Mouse (Mus musculus): ENCODE measurements around the gene Ptges3.

Ptges3 gene

GRCm38 (mm10) chr10:128092506-128093495, 34.0 kb downstream of the Ptges3 start:
- peak; percentile 55 to 71 for DNase-seq (ENCODE audit: low spot score in 2 of 2)

- DNase-seq (ENCODE audit: low spot score in 2 of 2), result peak in 1 of 2 experiments; percentile 39
Measured at GRCm38 (mm10) chr10:128093496-128094294, 34.9 kb downstream of the Ptges3 start.

GRCm38 (mm10) chr10:128094340-128094968, 35.7 kb downstream of the Ptges3 start:
- DNase-seq (ENCODE audit: low spot score in 2 of 2), result peak in 1 of 2 experiments; percentile 52

DNA sequence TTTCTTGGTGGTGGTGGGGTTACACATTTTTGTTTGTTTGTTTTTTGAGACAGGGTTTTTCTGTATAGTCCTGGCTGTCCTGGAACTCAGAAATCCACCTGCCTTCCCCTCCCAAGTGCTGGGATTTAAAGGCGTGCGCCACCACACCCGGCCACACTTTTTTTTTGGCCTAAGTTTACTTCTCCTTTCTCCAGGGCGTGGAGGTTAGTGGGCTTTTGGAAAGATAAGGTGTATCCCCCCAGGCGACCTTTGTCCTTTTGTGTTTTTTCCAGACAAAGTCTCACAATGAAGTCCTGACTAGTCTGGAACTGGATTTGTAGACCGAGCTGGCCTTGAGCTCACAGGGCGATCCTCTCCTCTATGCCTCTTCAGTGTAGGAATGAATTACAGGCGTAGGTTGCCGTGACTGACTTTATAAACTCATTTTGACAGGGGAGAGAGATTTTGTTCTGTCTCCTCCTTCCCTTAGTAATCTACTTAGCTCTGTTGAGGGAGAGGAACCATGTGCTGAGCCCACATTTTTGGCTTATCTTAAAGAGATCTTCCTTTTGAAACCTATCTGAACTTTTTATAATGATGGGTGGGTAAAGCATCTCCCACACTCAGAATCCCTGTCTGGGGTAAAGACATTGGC, 36.4 kb downstream of the Ptges3 start:
- DNase-seq (ENCODE audit: low spot score in 2 of 2), result no peak

- DNase-seq (ENCODE audit: low spot score in 2 of 2), result no peak
Measured at GRCm38 (mm10) chr10:128096313-128096692, 37.5 kb downstream of the Ptges3 start.

GRCm38 (mm10) chr10:128096693-128097586, 38.2 kb downstream of the Ptges3 start:
- DNase-seq (ENCODE audit: low spot score in 2 of 2), result peak; percentile 70 to 87

DNA sequence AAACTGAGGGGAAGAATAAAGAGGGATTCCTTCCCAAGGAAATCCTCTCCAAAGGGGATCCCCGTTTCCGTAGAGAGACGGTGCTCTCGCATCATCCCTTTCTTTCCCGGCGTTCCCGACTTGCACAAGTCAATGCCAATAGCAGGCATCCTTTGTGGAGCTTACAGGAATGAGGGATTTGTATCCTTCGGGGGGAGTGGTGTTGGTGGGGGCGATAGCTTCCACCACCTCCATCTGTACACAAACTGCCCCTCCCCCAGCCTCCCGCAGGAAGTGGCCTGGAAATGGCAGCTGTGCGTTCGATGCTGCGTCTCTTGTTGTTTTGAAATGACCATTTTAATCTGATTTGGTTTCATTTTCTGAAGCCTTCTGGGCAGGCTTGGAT, 38.8 kb downstream of the Ptges3 start:
- DNase-seq (ENCODE audit: low spot score in 2 of 2), result peak in 1 of 2 experiments; percentile 64

DNA sequence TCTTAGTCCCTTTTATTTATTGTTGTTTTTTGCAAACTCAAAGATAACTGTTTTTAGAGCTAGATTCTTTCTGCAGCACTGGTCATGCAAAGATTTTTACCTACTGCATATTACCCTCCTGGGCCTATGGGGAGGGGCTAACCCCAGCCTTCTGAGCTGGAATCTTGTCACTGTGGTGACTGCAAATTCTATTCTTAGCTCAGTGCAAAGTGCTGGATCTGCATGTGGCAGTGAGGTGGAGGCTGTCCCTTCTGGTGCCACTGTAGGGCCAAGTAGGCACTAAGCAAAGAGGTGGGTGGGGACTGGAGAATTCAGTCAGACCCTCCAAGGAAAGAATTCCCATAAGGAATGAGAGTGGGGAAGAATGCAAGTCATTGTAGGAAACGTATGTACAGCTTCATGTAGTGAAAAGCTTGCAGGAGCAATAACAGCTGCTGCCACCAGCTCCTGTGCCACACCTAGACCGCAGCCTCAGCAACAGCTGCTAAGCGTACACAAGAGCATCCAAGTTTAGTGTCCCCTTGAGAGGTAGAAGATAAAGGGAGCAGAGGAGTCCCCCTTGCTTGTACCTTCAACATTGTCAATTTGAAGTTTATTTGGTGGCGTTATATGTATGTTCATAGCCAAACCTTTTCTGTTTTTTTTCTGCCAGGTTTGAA, 51.5 kb downstream of the Ptges3 start:
- no peak for DNase-seq (ENCODE audit: low spot score in 2 of 2)

- no peak for DNase-seq (ENCODE audit: low spot score in 2 of 2)
Measured at GRCm38 (mm10) chr10:128111227-128111626, 52.5 kb downstream of the Ptges3 start.

- DNase-seq (ENCODE audit: low spot score in 2 of 2), result no peak
Measured at GRCm38 (mm10) chr10:128123833-128124232, 65.1 kb downstream of the Ptges3 start.

- no peak for DNase-seq (ENCODE audit: low spot score in 2 of 2)
Measured at GRCm38 (mm10) chr10:128124831-128125230, 66.1 kb downstream of the Ptges3 start.

GRCm38 (mm10) chr10:128125951-128126350, 67.2 kb downstream of the Ptges3 start:
- no peak for DNase-seq (ENCODE audit: low spot score in 2 of 2)

Data from cerebellum, postnatal 4 days (tissue).